Mouse (Mus musculus) CD4-positive, CD25-positive, alpha-beta regulatory T cell, adult 4 months (primary cell): ENCODE results near the gene Obsl1. TPM values are rescaled to one million over a fixed set of nuclear protein-coding genes. Genes with fewer than 3 reads are reported as not detected.
A peak's percentile ranks its signal among the peaks of the same experiment; 100 is the strongest.

Experiments used
- ATAC-seq: one replicate; pipeline ENCODE4 v1.8.0; 2017
- polyA plus RNA-seq, 2 experiments: library from polyadenylated mRNA; unstranded; fragments of 100-300 nt; shearing (Covaris generic); gene quantifications; one replicate each; pipeline ENCODE4 v1.2.1; 2017

The Obsl1 gene
- polyA plus RNA-seq: not detected

DNA sequence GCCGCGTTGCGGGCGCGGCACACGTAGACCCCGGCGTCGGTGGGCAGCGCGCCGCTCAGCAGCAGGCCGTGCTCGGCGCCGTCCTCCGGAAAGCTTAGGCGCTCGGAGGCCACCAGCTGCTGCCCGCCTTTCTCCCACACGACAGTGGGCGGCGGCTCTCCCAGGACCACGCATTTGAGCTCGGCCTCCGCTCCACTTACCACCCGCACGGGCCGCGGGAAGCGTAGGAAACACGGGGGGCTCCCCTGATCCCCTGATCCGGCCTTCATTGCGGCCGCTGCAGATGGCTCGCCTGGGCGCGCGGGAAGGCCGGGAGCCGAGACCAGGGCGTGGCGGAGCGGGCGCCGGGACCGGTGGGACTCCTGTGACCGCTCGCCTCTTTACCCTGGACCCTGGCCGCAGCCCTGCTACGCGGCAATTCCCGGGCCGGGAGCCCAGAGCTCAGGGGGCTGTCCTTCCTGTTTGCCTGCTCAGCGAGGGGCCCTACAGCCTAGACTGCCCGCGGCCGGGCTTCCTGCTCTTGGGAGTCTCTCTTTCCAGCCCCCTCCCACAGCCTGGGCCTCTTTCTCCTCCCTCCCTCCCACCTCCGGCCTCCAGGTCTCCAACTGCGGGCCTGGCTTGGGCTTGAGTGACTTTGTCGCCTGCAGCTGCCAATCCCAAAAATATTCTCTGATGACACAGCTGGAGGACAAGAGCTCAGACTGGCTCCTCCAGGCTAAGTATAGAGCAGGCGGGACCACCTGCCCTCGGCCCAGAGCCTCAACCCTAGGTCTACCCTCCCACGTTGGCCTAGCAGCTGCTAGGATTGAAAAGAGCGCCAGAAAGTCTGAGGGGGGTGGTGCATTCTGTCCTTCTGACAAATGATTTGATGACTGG is at the start of gene Obsl1:
Obsl1 (minus strand) TSS at position 497 of the 876 bp plus-strand sequence.
- no peak for ATAC-seq

DNA sequence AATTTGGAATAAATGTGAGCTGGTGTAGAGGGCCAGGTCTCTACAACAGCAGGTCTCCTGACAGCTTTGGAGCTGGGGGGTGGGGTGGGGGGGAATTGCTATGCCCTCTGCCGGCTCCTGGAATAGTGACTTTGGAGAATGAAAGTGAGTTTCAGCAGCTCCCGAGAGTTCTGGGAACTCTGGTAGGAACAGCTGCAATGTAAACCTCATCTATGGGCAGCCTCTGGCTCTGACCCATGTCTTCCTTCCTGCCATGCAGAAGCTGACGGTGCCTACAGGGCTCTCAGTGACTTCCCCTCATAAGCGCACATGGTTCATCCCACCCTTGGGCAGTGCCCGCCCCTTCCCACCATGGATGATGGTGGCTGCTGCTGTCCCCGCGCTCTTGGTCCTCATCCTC is 49.4 kb upstream of the Obsl1 start:
- no peak for ATAC-seq

- no peak for ATAC-seq
Measured at GRCm38 (mm10) chr1:75550586-75550985, 44.3 kb upstream of the Obsl1 start.

DNA sequence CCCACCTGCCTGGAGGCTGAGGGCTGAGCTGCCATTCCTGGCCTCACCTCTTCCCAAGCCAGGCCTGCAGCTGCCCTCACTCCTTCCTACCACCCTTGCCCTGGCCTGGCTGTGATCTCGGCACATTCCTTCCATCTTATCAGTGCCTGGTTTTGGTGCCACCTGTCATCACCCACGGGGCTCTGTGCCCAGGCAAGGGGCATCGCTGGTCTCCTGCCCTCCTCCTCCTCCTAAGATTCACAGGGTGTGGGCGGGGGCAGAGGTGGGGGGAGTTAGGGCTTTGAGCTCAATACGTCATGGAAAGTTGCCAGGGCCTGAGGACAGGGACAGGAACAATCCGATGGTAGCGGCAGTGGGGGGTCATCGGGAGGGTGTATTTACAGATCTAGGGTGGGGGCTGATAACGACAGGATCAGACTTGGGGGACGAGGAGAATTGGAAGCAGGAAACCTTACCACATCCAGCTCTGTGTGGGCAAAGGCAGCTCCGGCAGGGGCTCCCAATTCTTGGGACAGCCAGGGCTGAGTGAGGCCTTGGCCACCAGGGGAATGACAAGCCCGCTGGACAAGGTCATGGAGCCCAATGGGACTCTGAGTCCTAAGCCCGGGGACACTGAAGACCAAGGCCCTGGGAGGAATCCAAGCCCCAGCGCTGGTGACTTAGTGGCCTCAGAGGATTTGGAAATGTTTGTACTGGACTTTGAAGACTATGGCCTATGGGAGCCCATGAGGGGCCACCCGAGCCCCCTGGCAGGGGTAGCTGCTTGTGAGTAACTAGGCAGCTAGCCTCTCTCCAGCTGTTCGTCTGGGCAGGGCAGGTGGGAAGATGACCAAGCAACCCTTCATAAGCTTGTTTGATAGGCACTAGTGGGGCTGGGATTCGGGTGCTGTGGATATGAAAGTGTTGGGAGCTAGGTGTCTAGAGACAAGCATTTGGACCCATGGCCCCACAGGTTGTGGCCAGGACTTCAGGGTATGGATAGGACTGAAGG is 43.3 kb upstream of the Obsl1 start:
- no peak for ATAC-seq

DNA sequence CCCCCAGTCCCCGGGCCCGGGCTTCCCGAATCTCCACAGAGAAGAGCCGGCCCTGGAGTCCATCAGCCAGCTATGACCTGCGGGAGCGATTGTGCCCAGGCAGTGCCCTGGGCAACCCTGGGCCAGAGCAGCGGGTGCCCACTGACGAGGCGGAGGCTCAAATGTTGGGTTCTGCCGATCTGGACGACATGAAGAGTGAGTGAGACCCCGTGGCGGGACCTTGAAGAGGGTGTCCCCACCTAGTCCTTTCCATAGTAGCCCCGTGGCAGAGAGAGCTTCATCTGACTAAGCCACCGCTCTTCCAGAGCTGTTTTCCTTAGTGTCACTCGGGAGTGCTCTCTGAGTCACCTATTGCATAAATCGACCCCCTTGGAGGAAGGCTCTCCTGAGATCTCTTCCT is 42.6 kb upstream of the Obsl1 start:
- ATAC-seq: no peak

DNA sequence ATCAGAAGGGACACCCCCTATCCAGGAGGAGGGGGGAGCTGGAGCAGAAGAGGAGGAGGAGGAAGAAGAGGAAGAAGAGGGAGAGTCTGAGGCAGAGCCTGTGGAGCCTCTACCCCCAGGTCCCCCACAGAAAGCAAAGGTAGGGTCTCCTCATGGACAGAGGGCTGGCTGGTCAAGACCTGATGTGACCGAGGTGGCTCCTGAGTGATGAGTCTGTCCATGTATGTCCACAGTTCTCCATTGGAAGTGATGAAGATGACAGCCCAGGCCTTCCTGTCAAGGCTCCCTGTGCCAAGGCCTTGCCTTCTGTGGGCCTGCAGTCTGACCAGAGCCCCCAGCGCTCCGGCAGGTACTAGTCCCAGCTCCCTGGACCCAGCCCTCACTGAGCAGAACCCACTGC is 41.8 kb upstream of the Obsl1 start:
- no peak for ATAC-seq

- no peak for ATAC-seq
Measured at GRCm38 (mm10) chr1:75547351-75547750, 41.1 kb upstream of the Obsl1 start.

GRCm38 (mm10) chr1:75545965-75546956 is 40.0 kb upstream of the Obsl1 start, which contains the start of gene Slc4a3:
TSS of gene Slc4a3 (plus strand) at chr1:75546266.
- no peak for ATAC-seq

- ATAC-seq: no peak
Measured at GRCm38 (mm10) chr1:75544351-75544750, 38.1 kb upstream of the Obsl1 start.

DNA sequence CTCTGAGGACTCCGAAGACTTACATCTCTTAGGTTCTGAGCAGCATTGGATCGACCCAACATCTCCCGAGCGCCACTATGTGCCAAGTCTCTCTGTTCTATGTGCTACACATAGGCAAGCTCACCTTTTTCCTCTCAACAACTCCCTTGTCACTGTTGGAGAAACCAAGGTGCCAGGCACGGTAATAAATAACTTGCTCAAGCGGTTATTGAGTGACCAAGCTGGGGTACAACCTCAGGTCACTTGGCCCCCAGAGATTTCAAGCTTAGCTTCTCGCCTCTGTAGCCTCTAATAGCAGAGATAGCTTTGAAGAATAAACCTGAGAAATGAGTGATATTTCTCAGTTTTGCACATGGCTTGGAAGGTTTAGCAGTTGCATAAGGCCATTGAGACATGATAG is 35.2 kb upstream of the Obsl1 start:
- ATAC-seq: no peak

DNA sequence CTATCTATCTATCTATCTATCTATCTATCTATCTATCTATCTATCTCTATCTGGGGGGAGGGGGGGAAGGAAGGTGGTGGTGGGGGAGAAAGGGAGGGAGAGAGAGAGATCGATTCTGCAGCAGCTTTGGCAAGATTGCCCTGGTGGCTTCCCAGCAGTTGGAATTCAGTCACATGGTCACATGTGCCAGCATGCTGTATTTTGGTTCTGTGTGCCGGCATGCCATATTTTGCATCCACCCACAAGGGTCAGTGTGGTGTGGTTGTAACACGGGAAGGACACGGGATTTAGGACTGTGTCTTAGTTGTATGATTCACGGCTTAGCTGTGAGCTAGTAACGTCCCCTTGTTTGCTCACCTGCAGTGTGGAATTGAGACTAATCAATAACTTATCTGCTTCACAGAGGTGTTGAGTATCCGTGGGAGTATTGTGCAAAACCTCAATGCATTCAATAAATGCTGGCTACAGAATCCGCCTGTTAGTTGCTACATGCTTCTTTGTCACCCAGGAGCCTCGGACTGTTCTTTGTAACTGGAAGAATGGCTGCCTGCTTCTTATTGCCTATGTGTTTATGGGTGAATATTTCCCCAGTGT is 32.4 kb upstream of the Obsl1 start:
- no peak for ATAC-seq

GRCm38 (mm10) chr1:75537587-75537986 is 31.3 kb upstream of the Obsl1 start:
- ATAC-seq: no peak

DNA sequence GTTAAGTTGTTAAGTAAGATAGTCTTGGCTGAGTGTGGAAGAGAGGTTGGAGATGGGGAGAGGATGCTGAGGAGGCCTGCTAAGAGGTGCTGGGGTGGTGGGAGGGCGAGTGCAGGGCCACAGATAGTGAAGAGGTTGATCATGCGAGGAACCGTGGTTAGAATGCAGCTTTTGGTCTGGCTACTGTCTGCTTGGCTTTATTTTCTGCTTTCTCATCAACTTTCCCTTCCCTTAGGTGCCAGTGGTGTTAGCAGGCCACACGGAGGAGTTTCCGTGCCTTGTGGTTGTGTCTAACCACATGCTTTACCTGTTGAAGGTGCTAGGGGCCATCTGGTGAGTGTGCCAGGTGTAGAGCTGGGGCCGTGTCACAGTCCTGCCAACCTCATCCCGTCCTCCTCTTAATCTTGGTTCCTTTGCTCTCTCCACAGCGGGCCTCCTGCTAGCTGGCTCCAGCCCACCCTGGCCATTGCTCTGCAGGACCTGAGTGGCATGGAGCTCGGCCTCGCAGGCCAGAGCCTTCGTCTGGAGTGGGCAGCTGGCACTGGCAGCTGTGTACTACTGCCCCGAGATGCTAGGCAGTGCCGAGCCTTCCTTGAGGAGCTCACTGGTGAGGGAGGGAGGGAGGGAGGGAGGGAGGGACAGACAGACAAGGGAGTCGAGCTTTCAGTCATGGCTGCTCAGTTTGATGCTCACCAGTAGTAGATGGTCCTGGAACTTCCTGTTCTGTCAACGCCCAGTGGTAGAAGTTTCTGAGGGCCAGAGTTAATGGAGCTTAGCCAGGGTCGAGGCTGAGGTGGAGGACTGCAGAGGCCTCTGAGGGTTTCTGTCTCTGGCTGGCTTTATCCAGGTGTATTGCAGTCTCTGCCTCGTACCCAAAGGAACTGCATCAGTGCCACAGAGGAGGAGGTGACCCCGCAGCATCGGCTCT is 27.3 kb upstream of the Obsl1 start:
- ATAC-seq: no peak

- ATAC-seq: no peak
Measured at GRCm38 (mm10) chr1:75532280-75533172, 26.3 kb upstream of the Obsl1 start.

- ATAC-seq: no peak
Measured at GRCm38 (mm10) chr1:75530546-75530945, 24.3 kb upstream of the Obsl1 start.

DNA sequence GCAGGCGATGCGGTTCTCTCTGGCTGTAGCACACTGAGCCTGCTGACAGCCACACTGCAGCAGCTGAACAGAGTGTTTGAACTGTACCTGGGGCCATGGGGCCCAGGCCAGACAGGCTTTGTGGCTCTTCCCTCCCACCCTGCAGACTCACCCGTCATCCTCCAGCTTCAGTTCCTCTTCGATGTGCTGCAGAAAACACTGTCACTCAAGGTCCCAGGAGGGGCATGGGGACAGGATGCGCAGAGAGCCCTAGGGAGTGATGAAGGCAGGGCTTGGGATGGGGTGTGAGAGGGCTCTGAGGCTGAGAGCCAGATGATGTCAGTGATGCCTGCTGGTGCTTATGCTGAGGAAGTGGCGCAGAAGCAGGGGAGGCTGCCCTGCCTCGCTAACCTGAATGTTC is 18.4 kb upstream of the Obsl1 start:
- no peak for ATAC-seq

DNA sequence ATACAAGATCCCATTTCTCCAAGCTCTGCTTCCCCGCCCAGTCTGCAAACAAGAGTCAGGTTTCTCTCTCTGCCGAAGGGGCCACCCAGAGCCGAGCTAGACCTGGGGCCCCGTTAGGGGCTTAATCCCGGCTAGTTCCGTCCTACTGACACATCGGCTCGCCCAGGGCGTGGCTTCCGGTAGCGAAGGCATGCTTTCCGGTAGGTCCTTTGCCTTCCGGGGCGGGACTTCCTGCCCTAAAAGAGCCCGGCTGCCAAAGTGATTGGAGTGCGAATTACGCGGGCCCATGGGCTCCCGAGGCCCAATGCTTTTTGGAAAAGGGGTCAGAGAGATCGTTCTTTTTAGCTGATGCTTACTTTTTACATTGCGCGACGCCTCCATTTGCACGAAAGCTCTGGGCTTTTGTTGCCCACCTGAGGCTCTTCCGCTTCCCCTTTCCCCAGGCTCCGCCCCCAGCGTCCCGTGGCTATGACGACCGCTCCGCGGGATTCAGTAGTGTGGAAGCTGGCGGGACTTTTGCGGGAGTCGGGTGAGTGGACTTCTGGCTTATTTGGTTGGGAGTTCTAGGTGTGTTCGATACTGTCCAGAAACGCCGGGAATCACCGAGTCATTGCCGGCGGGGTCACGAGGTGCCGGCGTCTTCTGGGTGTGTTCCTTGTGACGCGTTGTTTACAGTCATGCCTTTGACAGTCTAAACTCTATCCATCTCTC is 15.2 kb upstream of the Obsl1 start, which contains the start of gene Stk11ip:
Stk11ip (plus strand) TSS at position 209 of the 711 bp plus-strand sequence.
- peak; percentile 94 for ATAC-seq

DNA sequence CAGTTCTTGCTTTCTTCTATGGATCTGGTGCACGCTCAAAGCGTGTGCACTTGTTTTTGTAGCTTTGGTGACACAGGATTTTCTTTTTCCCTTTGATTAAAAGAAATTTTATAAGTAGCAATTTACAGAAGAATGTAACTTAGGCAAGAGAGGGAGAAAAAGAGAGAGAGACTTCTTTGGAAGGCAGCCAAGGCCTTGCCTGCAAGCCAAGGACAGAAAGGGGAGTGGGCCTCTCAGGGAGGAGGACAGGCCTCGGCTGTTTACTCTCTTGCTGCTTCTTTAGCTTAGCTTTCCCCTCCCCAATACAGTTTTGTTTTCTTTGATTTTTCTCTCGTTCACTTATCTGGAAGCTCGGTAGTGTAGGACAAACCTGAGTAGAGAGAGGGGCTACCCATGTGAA is 13.3 kb upstream of the Obsl1 start:
- no peak for ATAC-seq

GRCm38 (mm10) chr1:75518427-75518826 is 12.2 kb upstream of the Obsl1 start:
- ATAC-seq: no peak
